Mouse (Mus musculus): ENCODE measurements around the gene Neurl4.
"Not testable (repeated sequence)": the region's sequence is repeated elsewhere in the genome, so short reads cannot be mapped to it uniquely, and the experiment has no call there.

The Neurl4 gene

GRCm38 (mm10) chr11:69953267-69953915, 52.5 kb downstream of the Neurl4 start:
- DNase-seq (ENCODE audit: low spot score) = no peak

GRCm38 (mm10) chr11:69955618-69956017, 54.7 kb downstream of the Neurl4 start:
- not testable (repeated sequence) for DNase-seq (ENCODE audit: low spot score)

DNA sequence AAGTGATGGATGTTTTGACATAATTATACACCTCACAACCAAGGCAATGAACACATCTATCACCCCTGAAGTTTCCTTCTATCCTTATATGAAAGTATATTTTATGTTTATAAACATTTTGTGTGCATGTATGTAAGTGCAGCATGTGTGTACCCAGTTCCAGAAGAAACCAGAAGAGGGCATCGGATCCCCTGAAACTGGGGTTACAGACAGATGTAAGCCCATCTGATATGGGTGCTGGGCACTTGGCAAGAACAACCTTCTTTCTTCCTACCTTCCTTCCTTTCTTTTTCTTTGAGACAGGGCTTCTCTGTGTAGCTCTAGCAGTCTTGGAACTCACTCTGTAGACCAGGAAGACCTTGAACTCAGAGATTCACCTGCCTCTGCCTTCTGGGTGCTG, 55.3 kb downstream of the Neurl4 start:
- no peak for DNase-seq (ENCODE audit: low spot score)

- no peak for DNase-seq (ENCODE audit: low spot score)
These were observed 59.7 kb downstream of the Neurl4 start for GRCm38 (mm10) chr11:69960616-69961015.

DNA sequence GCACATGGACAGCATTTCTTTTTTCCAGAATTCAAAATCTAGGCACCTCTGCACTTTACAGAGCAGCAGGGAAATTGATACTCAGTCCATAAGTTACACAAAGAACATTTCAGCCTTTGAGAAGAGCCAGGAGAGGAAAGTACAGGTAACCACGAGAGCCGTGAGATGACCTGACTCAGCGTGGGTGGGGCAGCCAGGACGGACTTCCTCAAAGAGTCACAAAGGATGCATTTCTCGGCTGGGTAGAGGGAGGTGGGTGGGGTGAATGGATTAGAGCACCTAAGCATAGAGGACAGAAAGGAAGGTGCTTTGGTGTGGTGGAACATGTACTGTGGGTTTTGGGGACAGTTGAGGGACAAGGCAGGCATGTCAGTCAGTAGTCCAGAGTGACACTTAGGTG, 61.0 kb downstream of the Neurl4 start:
- DNase-seq (ENCODE audit: low spot score) = no peak
